Mouse (Mus musculus) embryonic facial prominence, embryonic 12.5 days (tissue): ENCODE data around the gene Zfhx2. TPM values are rescaled to one million over a fixed set of nuclear protein-coding genes. Genes with fewer than 3 reads are reported as not detected.

Experiments used
- polyA plus RNA-seq: library from polyadenylated mRNA; unstranded; fragments of >200 nt; fragmentation: Nextera tagmentation; extraction: Ambion mirVana; gene quantifications from 2 replicates; pipeline ENCODE4 v1.2.1, GENCODE M21; 2016

Zfhx2 gene
- polyA plus RNA-seq, 1 experiment from 2014 or later: 7.9 TPM

Other genes starting within 250 kb of the Zfhx2 start
- 12.6 and 14.2 TPM in 2 replicates for gene Homez, start 221.4 kb downstream of the Zfhx2 start, polyA plus RNA-seq
- gene Ppp1r3e, start 214.8 kb downstream of the Zfhx2 start, polyA plus RNA-seq: 0.56 and 1.3 TPM in 2 replicates
- gene Bcl2l2, start 208.9 kb downstream of the Zfhx2 start, polyA plus RNA-seq: 2.8 and 3.6 TPM in 2 replicates
- gene Gm20521, start 208.9 kb downstream of the Zfhx2 start, polyA plus RNA-seq: 0.24 TPM in 1 of 2 replicates, not detected in the other
- 199 and 201 TPM in 2 replicates for gene Pabpn1, start 199.8 kb downstream of the Zfhx2 start, polyA plus RNA-seq
- gene Slc22a17, start 179.2 kb downstream of the Zfhx2 start, polyA plus RNA-seq: 114 and 122 TPM in 2 replicates
- 49.0 and 49.3 TPM in 2 replicates for gene Efs, start 166.2 kb downstream of the Zfhx2 start, polyA plus RNA-seq
- gene Il25, start 159.6 kb downstream of the Zfhx2 start, polyA plus RNA-seq: 0.15 TPM in 1 of 2 replicates, not detected in the other
- 6.2 and 9.5 TPM in 2 replicates for gene Cmtm5, start 156.1 kb downstream of the Zfhx2 start, polyA plus RNA-seq
- gene Myh6, start 125.4 kb downstream of the Zfhx2 start, polyA plus RNA-seq: 2.2 and 3.2 TPM in 2 replicates
- gene Gm17428, start 115.4 kb downstream of the Zfhx2 start, polyA plus RNA-seq: not detected in 2 replicates
- gene Myh7, start 97.7 kb downstream of the Zfhx2 start, polyA plus RNA-seq: 7.6 and 8.3 TPM in 2 replicates
- gene Ngdn, start 76.9 kb downstream of the Zfhx2 start, polyA plus RNA-seq: 79.9 and 81.3 TPM in 2 replicates
- 22.2 and 24.2 TPM in 2 replicates for gene Thtpa, start 2.5 kb upstream of the Zfhx2 start, polyA plus RNA-seq
- gene Ap1g2, start 14.3 kb upstream of the Zfhx2 start, polyA plus RNA-seq: 14.8 and 17.2 TPM in 2 replicates
- gene Jph4, start 24.6 kb upstream of the Zfhx2 start, polyA plus RNA-seq: 2.6 and 2.9 TPM in 2 replicates
- gene Dhrs2, start 129.7 kb upstream of the Zfhx2 start, polyA plus RNA-seq: 0.25 and 0.26 TPM in 2 replicates